Mouse (Mus musculus) naive thymus-derived CD4-positive, alpha-beta T cell, adult 5 months (primary cell): ENCODE measurements around the gene Pomt2. TPM values are rescaled to one million over a fixed set of nuclear protein-coding genes. Genes with fewer than 3 reads are reported as not detected.

Source experiments
- polyA plus RNA-seq: library from polyadenylated mRNA; unstranded; fragments of 100-300 nt; shearing (Covaris generic); gene quantifications from one replicate; pipeline ENCODE4 v1.2.1, GENCODE M21; 2017

The Pomt2 gene
- 5.0 TPM for polyA plus RNA-seq

DNA sequence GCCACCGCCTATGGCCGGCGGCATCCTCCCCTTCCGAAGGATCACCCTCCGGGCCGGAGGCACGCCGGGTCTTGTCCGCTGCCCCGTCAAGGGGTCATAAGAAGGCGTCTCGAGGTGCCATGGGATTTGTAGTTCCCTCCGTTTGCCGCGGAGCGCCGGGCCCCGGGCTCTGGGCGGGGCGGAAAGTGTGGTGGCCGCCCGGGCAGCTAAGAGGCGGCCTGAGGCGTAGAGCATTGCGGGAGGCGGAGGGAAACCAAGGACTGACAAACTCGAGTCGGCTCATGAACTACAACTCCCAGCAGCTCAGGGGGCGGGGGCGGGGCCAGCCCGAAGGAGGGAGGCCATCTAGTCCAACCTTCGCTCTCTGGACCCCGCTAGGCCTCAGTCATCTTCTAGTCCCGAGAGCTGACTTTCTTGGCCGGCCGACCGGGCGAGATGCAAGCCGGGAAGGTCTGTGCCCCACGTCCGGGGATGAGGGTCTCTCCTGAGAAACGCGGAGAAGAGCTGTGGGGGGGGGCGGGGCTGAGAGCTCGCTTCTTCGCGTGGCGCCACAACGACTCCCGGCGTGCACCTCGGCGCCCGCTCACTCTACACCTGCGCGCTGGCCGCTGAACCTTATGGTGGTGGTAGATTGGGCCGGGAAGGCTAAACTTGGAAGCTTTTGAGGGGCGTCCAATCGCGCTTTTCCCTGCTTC lies at the start of gene Pomt2:
Gene Pomt2 (minus strand): TSS at position 574 of the 695 bp plus-strand sequence.

DNA sequence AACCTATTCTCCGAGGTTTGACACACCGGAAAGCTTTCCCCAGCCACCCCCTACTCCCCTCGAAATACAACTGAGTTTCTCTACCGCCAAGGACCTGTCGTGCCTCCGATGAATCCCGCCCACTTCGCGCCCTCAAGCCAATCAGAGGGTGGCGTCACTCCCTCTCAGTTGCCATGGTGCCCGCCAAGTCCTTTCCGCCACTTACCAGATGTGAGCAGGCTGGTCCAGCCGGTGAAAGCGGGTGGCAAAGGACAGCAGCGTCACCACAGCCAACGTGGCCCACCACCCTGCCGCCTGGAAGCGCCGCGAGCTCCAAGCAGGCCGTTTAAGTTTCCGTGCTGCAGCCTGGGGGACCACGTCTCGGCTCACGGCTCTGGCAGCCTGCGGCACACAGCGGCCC lies 802 bp downstream of the Pomt2 start, which contains the start of gene Gstz1:
Gene Gstz1 (plus strand): TSS at position 200 of the 400 bp plus-strand sequence.

GRCm38 (mm10) chr12:87102165-87102631 lies 45.6 kb downstream of the Pomt2 start, which contains the start of gene Ngb:
Gene Ngb, minus strand, starts transcription at chr12:87102539.

Other genes with a start within 250 kb of the Pomt2 start
- 19.3 TPM for gene Cipc, start 200.9 kb downstream of the Pomt2 start, polyA plus RNA-seq
- not detected for gene Zdhhc22, start 157.5 kb downstream of the Pomt2 start, polyA plus RNA-seq
- not detected for gene Tmem63c, start 126.6 kb downstream of the Pomt2 start, polyA plus RNA-seq
- not detected for gene Ngb, start 45.4 kb downstream of the Pomt2 start, polyA plus RNA-seq
- 9.1 TPM for gene Gstz1, start 803 bp downstream of the Pomt2 start, polyA plus RNA-seq
- 2.9 TPM for gene Samd15, start 51.8 kb upstream of the Pomt2 start, polyA plus RNA-seq
- 7.6 TPM for gene Tmed8, start 52.5 kb upstream of the Pomt2 start, polyA plus RNA-seq
- gene Noxred1, start 90.8 kb upstream of the Pomt2 start, polyA plus RNA-seq, result 0.36 TPM
- 23.5 TPM for gene Vipas39, start 118.3 kb upstream of the Pomt2 start, polyA plus RNA-seq
- gene Ahsa1, start 118.5 kb upstream of the Pomt2 start, polyA plus RNA-seq, result 177 TPM
- not detected for gene Ism2, start 151.7 kb upstream of the Pomt2 start, polyA plus RNA-seq
- 129 TPM for gene Sptlc2, start 240.4 kb upstream of the Pomt2 start, polyA plus RNA-seq